Mouse (Mus musculus) ES-Bruce4 (cell line): ENCODE results near the gene Sass6. TPM values are rescaled to one million over a fixed set of nuclear protein-coding genes. Genes with fewer than 3 reads are reported as not detected.
"Not testable (repeated sequence)": the region's sequence is repeated elsewhere in the genome, so short reads cannot be mapped to it uniquely, and the experiment has no call there.

ENCODE experiments used
- H3K27ac ChIP-seq: 2 replicates; pipeline ENCODE4 v1.5.1; 2012; ENCODE audit warnings: low read length, inconsistent platforms; ENCODE audit not compliant: insufficient read depth
- H3K27me3 ChIP-seq: 2 replicates; pipeline ENCODE4 v1.6.1; 2012; ENCODE audit warnings: mild to moderate bottlenecking, low read length, inconsistent platforms; ENCODE audit not compliant: control insufficient read depth, poor library complexity, insufficient read depth, severe bottlenecking
- H3K36me3 ChIP-seq: 2 replicates; pipeline ENCODE4 v1.6.1; 2012; ENCODE audit warnings: inconsistent platforms, mild to moderate bottlenecking, low read length, moderate library complexity; ENCODE audit not compliant: control insufficient read depth, poor library complexity, insufficient read depth, severe bottlenecking
- H3K4me1 ChIP-seq: one replicate; pipeline ENCODE4 v1.8.1; 2011; ENCODE audit warnings: low read length; ENCODE audit not compliant: control insufficient read depth, insufficient read depth
- H3K4me3 ChIP-seq: 2 replicates; pipeline ENCODE4 v1.5.1; 2011; ENCODE audit warnings: low read depth, mild to moderate bottlenecking, low read length
- H3K9ac ChIP-seq: 2 replicates; pipeline ENCODE4 v1.6.1; 2012; ENCODE audit warnings: low read depth, mild to moderate bottlenecking, inconsistent platforms; ENCODE audit not compliant: poor library complexity, severe bottlenecking
- H3K9me3 ChIP-seq: replicated peaks from 2 replicates; pipeline ENCODE4 v1.6.1; 2012; ENCODE audit warnings: mild to moderate bottlenecking, low read length, inconsistent platforms; ENCODE audit not compliant: control insufficient read depth, poor library complexity, insufficient read depth, severe bottlenecking
- CTCF ChIP-seq: IDR thresholded peaks from one replicate; pipeline ENCODE4 v1.8.1; 2011; ENCODE audit warnings: low read depth, low read length
- EP300 ChIP-seq: IDR thresholded peaks from 2 replicates; pipeline ENCODE4 v1.6.1; 2011; ENCODE audit warnings: low read depth, low read length; ENCODE audit not compliant: insufficient read depth
- POLR2A ChIP-seq: IDR thresholded peaks from one replicate; pipeline ENCODE4 v1.8.1; 2011; ENCODE audit warnings: low read length; ENCODE audit not compliant: insufficient read depth
- polyA plus RNA-seq: library from polyadenylated mRNA; stranded (reverse); fragments of >200 nt; gene quantifications from 2 replicates; pipeline ENCODE4 v1.2.4, GENCODE M21; 2011; ENCODE audit warnings: low read depth; ENCODE audit not compliant: missing spikeins, insufficient read depth, insufficient read length

Gene Sass6
- polyA plus RNA-seq, 1 experiment, result 23.4 TPM

DNA sequence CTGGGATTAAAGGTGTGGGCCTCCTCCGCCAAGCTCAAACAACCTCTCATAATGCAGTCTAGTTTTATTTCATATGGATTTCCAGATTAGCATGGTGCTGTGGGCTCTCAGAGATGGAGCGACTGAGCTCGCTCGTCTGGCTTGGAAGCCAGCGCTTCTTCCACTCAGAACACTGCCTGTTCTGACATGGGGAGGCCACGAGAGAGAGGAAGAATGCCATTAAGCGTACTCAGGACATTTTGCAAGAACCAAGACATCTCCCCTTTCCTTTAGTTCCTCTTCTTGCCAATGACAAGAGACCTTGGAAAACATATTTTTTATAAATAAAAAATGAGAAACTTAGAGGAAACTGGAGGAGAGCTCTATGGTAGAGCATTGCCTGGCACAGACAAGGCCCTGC is 54.0 kb downstream of the Sass6 start:
- H3K4me1 ChIP-seq, result peaks cover 2% of the 10 kb centered on the region
- no peaks in the 10 kb centered on the region for H3K27me3 ChIP-seq
- H3K4me3 ChIP-seq, result no peak overlapping the region
- no peak overlapping the region for H3K27ac ChIP-seq
- TF ChIP-seq CTCF, result no peak
- H3K9ac ChIP-seq, result no peak overlapping the region
- H3K9me3 ChIP-seq, result no peaks in the 10 kb centered on the region
- peaks cover 16% of the 10 kb centered on the region for H3K36me3 ChIP-seq

DNA sequence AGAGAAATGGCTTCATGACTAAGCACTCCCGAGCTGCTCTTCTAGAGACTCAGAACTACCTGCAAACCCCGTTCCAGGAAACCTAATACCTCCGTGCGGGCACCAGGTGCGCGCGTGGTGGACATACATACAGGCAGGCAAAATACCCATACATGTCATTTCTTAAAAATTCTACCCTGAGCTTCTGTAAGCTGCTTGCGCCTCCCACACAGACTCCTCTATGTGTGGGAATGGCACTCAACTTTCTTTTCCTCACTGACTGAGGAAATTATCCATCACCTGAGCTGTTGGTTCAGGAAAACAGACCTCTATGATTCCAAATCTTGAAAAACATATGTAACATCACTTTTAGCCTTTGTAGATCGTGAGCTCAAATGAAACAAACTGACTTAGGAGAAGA is 55.9 kb downstream of the Sass6 start:
- Histone ChIP-seq H3K4me3 (no peak overlapping the region), H3K9me3 (no peaks in the 10 kb centered on the region), H3K4me1 (peaks cover 4% of the 10 kb centered on the region), H3K27ac (no peak overlapping the region), H3K36me3 (peaks cover 9% of the 10 kb centered on the region), H3K27me3 (no peaks in the 10 kb centered on the region), H3K9ac (no peak overlapping the region)
- TF ChIP-seq POLR2A (no peak), CTCF (no peak), EP300 (no peak)

- Histone ChIP-seq H3K27ac (no peak overlapping the region), H3K36me3 (no peaks in the 10 kb centered on the region; the same call in none of the 2 replicates), H3K9me3 (no peaks in the 10 kb centered on the region), H3K9ac (no peak overlapping the region), H3K4me3 (no peak overlapping the region), H3K4me1 (peaks cover 7% of the 10 kb centered on the region), H3K27me3 (no peaks in the 10 kb centered on the region)
- TF ChIP-seq POLR2A, result no peak
- no peak for TF ChIP-seq CTCF
- TF ChIP-seq EP300, result no peak
These were observed 57.3 kb downstream of the Sass6 start for GRCm38 (mm10) chr3:116652033-116652446.

GRCm38 (mm10) chr3:116653278-116653945 is 58.6 kb downstream of the Sass6 start:
- no peak overlapping the region for H3K27ac ChIP-seq
- no peaks in the 10 kb centered on the region for H3K9me3 ChIP-seq
- TF ChIP-seq EP300 (no peak), CTCF (no peak), POLR2A (no peak)

GRCm38 (mm10) chr3:116654051-116654450 is 59.3 kb downstream of the Sass6 start:
- H3K4me1 ChIP-seq, H3K36me3 ChIP-seq, H3K4me3 ChIP-seq, H3K9ac ChIP-seq, H3K27me3 ChIP-seq, H3K27ac ChIP-seq, H3K9me3 ChIP-seq: not testable (repeated sequence)

More at GRCm38 (mm10) chr3:116653278-116653945, 58.6 kb downstream of the Sass6 start:
- no peak overlapping the region for H3K4me3 ChIP-seq
- H3K9ac ChIP-seq, result no peak overlapping the region
- peaks cover 7% of the 10 kb centered on the region for H3K4me1 ChIP-seq
- no peaks in the 10 kb centered on the region; the same call in none of the 2 replicates for H3K36me3 ChIP-seq
- no peaks in the 10 kb centered on the region for H3K27me3 ChIP-seq

DNA sequence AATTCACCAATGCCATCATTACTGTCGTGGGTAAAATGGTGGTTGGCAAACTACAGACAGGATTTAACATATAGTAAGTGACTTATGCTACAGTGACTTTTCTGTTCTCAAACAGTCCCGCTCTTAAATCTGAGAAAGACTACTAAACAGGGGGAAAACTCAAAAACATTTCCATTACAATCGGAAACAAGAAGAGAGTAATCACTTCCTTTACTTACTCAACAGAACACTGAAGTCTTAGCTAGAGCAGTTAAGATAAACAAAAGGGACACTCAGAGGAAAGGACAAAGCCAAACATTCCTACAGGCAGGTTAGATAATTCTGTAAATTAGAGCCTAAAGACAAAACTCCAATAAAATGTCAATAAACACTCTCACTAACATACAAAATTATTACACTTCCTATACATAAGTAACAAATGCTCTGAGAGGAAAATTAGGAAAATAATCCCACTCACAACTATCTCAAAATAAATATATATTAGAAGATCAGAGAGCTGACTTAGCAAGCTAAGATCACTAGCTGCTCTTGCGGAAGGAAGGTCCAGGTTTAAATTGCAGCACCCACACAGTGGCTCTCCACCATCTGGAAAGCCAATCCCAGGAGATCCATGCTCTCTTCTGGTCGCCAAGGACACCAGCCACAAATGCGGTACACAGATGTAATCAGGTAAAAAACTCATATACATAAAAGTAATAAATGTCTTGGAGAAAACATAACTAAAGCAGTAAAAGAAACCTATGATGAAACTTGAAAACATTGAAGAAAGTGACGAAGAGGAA is 61.6 kb downstream of the Sass6 start:
- TF ChIP-seq POLR2A (no peak), CTCF (no peak), EP300 (no peak)

More for the DNA sequence above, 61.6 kb downstream of the Sass6 start:
- Histone ChIP-seq H3K27ac (0 out of 2 replicates have a peak overlapping the region, but pooled peaks have one; percentile 15), H3K36me3 (no peaks in the 10 kb centered on the region; the same call in 1 of the 2 replicates), H3K4me1 (peaks cover 8% of the 10 kb centered on the region), H3K4me3 (no peak overlapping the region), H3K9me3 (no peaks in the 10 kb centered on the region), H3K9ac (no peak overlapping the region), H3K27me3 (no peaks in the 10 kb centered on the region)
